Mouse (Mus musculus): ENCODE results near the gene Zfp57.
A peak's percentile ranks its signal among the peaks of the same experiment; 100 is the strongest.

Zfp57 gene

DNA sequence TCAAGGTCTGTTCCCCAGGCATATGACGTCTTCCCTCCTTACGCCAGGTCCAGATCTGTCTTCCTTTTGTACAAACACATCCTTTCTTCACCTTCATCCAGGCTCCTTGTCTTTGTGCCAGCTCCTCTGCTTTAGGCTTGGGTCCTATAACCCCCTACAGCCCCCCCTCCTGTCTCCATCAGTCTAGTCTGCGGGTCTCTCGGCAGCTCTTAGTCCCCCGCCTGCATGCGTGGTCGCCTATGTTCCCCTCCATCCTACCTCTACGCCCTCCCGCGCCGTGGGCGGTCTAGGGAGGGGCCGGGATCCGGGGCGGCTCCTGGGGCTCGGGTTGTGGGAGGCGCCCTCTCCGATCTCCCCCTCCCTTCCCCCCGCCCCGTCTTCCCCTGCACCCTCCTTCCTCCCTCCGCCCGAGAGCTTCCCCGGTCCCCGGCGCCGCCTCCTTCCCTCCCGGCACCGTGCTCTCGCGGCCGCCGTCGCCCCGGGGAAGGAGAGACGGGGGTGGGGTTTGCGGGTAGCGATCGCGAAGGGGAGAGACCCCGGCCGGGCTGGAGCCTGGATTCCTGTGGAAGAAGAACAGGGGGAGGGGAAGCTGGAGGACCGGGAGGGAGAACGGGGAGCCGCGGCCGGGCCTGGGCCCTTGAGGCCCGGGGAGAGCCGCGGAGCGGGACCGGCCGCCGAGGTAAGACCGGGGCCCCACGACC, 44.8 kb downstream of the Zfp57 start, which contains the start of gene Gabbr1:
Gene Gabbr1, plus strand, starts transcription at position 356 of the 701 bp plus-strand sequence.
- peak; percentile 93 for DNase-seq (ENCODE audit: low spot score)

DNA sequence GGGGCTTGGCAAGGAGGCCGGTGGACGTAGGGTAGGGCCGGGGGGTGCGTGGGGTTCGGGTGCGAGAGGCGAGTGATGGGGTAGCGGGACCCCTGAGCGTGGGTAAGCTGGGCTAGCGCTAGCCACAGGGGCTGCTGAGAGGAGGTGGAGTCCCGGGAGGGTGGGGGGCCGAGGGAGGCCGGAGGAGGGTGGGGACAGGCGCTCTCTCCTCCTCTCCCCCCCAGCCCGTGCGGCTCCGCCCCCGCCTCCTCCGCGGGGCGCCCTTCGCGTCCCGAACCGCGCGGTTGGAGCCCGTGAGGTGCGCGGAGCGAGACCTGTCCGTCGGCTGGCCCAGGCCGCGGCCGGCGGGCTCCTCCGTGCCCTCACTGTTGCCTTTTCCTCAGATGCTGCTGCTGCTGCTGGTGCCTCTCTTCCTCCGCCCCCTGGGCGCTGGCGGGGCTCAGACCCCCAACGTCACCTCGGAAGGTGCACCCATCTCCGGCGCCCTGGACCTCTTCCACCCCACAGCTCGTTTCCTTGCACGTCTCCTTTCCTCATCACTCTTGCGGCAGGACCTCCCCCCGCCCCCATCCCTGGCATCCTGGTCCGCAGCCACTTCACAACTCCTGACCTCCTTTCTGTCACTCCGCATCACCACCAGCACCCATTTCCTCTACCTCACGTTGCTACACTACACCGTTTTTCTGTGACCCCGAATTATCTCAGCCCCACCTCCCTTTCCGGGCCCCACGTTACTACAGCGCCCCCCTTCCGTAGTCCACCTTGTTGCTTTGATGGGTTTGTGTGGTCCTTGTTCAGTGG, 45.5 kb downstream of the Zfp57 start:
- DNase-seq (ENCODE audit: low spot score) = peak; percentile 86

DNA sequence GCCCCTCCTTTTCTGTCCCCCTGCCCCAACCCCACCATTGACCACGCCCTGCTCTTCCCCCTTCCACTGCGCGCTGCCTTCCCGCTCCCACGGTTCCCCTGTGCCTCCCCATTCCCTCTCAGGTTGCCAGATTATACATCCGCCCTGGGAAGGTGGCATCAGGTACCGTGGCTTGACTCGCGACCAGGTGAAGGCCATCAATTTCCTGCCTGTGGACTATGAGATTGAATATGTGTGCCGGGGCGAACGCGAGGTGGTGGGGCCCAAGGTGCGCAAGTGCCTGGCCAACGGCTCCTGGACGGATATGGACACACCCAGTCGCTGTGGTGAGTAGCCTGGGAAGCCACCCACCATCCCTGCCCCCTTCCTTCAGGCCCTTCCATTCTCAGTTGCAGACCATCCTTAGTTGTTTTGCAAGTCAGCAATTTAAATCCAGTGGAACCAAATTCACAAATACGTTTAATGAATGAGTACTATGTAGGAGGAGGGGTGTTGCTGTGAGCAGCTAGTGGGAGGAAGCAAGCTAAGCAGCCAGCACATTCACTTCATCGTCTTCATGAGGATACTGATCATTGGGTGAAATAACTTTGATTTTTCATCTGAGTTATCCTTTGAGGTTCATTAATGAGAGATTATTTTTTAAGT, 46.5 kb downstream of the Zfp57 start:
- DNase-seq (ENCODE audit: low spot score) = no peak

DNA sequence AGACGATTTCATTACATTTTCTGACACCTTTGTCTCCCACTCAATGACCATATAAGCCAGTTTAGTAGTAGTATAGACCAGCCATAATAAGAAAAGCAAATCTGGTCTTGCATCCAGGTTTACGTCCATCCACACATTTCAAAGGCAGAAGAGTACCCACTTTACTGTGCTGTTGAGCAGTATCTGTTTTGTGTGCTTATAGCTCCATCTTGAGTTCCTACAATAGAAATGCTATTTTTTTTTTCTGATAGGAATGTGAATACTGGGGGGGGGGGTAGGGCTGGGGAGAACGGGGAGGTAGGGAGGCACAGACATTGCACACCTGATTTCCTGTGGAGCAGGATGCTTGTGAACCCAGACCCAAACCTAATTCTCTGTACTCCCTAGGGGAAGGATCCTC, 47.0 kb downstream of the Zfp57 start:
- no peak for DNase-seq (ENCODE audit: low spot score)

DNA sequence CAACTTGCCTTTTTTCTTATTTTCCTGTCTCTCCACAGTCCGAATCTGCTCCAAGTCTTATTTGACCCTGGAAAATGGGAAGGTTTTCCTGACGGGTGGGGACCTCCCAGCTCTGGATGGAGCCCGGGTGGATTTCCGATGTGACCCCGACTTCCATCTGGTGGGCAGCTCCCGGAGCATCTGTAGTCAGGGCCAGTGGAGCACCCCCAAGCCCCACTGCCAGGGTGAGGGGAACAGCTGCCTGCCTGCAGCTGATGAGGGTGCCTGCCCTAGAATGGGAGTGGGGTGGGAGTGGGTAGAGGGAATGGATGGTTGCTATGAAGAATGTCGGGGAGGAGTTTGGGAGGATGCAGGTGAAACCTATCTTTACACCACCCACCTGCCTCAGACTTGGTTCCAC, 47.4 kb downstream of the Zfp57 start:
- no peak for DNase-seq (ENCODE audit: low spot score)

DNA sequence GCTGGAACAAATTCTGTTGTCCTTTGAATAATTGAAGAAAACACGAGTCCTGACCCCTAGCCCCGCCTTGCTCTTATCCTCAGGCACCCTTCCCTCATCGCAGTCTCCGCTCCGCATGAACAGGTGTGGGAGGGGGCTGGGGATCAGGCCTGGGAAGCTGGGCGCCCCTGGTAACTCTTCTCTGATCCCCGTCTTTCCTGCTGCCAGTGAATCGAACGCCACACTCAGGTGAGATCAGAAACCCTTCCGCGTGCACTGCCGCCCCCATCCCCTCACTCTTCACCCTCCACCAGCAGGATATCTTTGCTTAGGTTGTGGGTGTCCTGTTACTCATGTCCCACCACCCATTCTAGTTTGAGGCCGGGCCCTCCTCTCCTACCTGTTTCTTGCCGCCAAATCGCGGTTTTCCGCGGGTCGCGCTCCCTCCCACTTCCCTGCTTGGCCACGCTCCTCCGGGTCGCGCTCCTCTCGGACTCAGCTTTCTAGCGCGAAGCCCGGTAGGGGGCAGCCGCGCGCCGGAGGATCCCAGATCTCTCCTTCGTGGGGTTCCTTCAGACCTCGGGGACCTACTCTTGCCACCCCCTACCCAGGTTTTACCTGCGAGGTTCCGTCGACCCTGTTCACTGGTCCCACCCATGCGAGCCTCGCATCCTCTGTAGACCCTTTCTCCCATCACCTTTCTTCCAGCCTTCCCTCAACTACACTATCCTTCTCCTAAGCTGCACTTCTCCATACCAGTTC, 48.8 kb downstream of the Zfp57 start:
- DNase-seq (ENCODE audit: low spot score) = peak; percentile 65

DNA sequence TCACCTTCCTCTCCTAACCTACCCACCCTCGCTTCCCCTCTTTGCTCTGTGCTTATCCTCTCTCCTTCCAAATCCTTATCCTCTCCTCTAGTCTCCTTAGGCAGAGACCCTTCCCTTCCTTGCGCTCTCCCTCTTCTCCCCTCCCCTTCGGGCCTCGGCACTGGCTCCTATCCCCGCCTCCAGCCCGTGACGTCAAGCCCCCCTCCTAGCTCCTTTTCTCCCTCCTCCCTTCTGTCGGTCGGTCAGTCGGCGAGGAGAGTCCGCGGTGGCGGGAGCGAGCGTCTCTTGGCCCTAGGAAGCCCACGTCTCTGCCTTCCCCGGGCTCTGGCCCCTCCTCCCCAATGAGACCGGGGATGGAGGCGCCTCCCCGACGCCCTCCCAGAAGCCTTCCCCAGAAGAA, 49.4 kb downstream of the Zfp57 start:
- DNase-seq (ENCODE audit: low spot score) = peak; percentile 88

DNA sequence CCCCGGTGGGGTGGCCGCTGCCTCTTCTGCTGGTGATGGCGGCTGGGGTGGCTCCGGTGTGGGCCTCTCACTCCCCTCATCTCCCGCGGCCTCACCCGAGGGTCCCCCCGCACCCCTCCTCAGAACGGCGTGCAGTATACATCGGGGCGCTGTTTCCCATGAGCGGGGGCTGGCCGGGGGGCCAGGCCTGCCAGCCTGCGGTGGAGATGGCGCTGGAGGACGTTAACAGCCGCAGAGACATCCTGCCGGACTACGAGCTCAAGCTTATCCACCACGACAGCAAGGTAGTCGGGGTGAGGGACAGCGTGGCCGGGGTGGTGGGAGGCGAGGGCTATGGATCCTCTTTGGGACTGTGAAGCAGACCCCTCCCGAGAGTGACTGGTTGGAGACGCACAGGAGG, 49.9 kb downstream of the Zfp57 start:
- no peak for DNase-seq (ENCODE audit: low spot score)

DNA sequence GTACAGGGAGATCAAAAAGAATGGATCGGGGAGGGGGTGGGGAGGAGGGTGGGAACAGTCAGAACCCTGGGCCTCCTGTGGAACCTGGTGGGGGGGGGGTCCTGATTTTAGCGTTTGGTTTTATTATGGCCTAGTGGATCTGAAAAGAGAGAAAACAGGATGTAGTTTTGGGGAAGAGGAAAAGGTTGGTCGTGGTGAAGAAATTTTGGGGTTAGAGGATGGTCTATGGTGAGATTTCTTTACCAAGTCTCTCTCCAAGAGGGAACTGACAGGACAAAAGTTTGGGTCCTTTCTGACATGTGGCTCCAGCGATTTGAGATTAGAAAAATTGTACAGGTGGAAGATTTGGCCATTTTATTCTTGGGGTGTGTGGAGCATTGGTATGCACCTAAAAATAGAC, 50.8 kb downstream of the Zfp57 start:
- no peak for DNase-seq (ENCODE audit: low spot score)

DNA sequence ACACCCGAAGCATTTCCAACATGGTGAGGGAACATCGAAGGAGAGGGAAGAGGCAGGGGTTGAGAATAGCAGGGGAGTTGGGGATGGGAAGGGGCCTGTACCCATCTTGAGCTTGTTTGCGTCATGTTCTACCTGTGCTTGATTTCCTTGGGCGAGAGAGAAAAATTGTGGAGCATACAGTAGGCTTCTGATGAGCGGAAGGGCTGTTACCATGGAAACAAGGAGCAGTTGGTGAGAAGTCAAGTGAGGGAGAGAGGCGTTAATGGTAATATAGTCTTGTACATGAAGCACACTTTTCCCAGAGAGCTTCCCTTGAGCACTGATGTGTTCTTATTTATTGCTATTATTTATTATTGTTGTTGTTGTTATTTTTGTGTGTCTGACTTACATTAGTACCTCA, 56.0 kb downstream of the Zfp57 start:
- DNase-seq (ENCODE audit: low spot score) = no peak
